Comparison of ENCODE assay signal across 15 mouse cellular contexts in genomic region chr1:51593621-51594441, GRCm38 (mm10).
DNase-seq lines count a peak whose midpoint lies in the region; ATAC-seq and TF ChIP-seq lines count a peak whose summit lies in the region.
"Had no signal": no experiment of that assay in that cellular context is flagged by ENCODE, and none has a peak within 500 bp of the region (broad histone marks: within the 10 kb centered on the region; RNA-seq: fewer than 3 reads in every experiment).

No protein-coding gene starts in this region.

- 41% methylated on average over 10 of the region's 10 CpGs for WGBS in intestine, embryonic 14.5 days
- WGBS in intestine, postnatal 0 days, result 52% methylated on average over 10 of the region's 10 CpGs
- 83% methylated on average over 10 of the region's 10 CpGs for WGBS in forebrain, embryonic 12.5 days

- DNase-seq in intestine, embryonic 14.5 days (ENCODE audit: low spot score), result no peak
- DNase-seq in natural killer cell, adult 2 months (ENCODE audit: low spot score in 2 of 2), result peak; percentile 24 to 35
- no peak for DNase-seq in Muller cell, postnatal 12 days (ENCODE audit: inconsistent ontology term)
- no peak for DNase-seq in lung, postnatal 25 days (ENCODE audit: low spot score)
- DNase-seq: adrenal gland, postnatal 14 days; cerebellum, adult 2 months; gastrocnemius, postnatal 14 days; heart, postnatal 36 days; kidney, postnatal 10 days; midbrain, embryonic 14.5 days had no signal

- H3K9me3 ChIP-seq in intestine, embryonic 14.5 days (ENCODE audit: control insufficient read depth, low read length), result no peaks in the 10 kb centered on the region
- no peaks in the 10 kb centered on the region for H3K9me3 ChIP-seq in intestine, postnatal 0 days (ENCODE audit: control insufficient read depth)
- no peaks in the 10 kb centered on the region for H3K9me3 ChIP-seq in forebrain, embryonic 12.5 days
- H3K9me3 ChIP-seq: lung, embryonic 15.5 days had no signal

- ATAC-seq in intestine, embryonic 14.5 days (replicated peaks; ENCODE audit: low FRiP score, low TSS enrichment, low read depth), result no peak
- ATAC-seq in intestine, postnatal 0 days, result no peak
- peak; percentile 84 for ATAC-seq in CD4-positive, CD25-positive, alpha-beta regulatory T cell, adult 4 months
- ATAC-seq in granulocyte monocyte progenitor cell, adult 5-6 weeks (replicated peaks; ENCODE audit: poor library complexity, severe bottlenecking), result peak; percentile 75
- ATAC-seq in forebrain, embryonic 12.5 days (ENCODE audit: low FRiP score), result no peak

- H3K27me3 ChIP-seq in intestine, embryonic 14.5 days (replicated peaks; ENCODE audit: control insufficient read depth, insufficient read depth, low read length), result no peaks in the 10 kb centered on the region
- no peaks in the 10 kb centered on the region for H3K27me3 ChIP-seq in intestine, postnatal 0 days (replicated peaks; ENCODE audit: control insufficient read depth, insufficient read depth, low read length)
- no peaks in the 10 kb centered on the region; the same call in 1 of the 2 replicates for H3K27me3 ChIP-seq in forebrain, embryonic 12.5 days
- H3K27me3 ChIP-seq: lung, embryonic 15.5 days had no signal

- H3K9ac ChIP-seq in intestine, embryonic 14.5 days (ENCODE audit: low read length), result no peak overlapping the region
- H3K9ac ChIP-seq in intestine, postnatal 0 days (ENCODE audit: low read depth, low read length), result no peak overlapping the region
- no peak overlapping the region for H3K9ac ChIP-seq in forebrain, embryonic 12.5 days
- H3K9ac ChIP-seq: lung, embryonic 15.5 days had no signal

- no peak overlapping the region for H3K4me3 ChIP-seq in intestine, embryonic 14.5 days (ENCODE audit: low read depth, low read length)
- H3K4me3 ChIP-seq in intestine, postnatal 0 days (ENCODE audit: low read depth, low read length), result no peak overlapping the region
- H3K4me3 ChIP-seq in forebrain, embryonic 12.5 days (replicated peaks), result no peak overlapping the region
- H3K4me3 ChIP-seq: lung, embryonic 15.5 days had no signal

- peak overlapping the region; percentile 23; the same call in 1 of the 2 replicates for H3K27ac ChIP-seq in intestine, embryonic 14.5 days (ENCODE audit: low read depth)
- no peak overlapping the region for H3K27ac ChIP-seq in intestine, postnatal 0 days (ENCODE audit: low read depth, low read length)
- no peak overlapping the region for H3K27ac ChIP-seq in forebrain, embryonic 12.5 days
- H3K27ac ChIP-seq: lung, embryonic 15.5 days had no signal

- H3K4me2 ChIP-seq in intestine, embryonic 14.5 days (ENCODE audit: low read length), result no peak overlapping the region
- no peak overlapping the region for H3K4me2 ChIP-seq in intestine, postnatal 0 days (replicated peaks; ENCODE audit: low read depth)
- H3K4me2 ChIP-seq in forebrain, embryonic 12.5 days, result no peak overlapping the region
- H3K4me2 ChIP-seq: lung, embryonic 15.5 days had no signal

- no peaks in the 10 kb centered on the region for H3K36me3 ChIP-seq in intestine, embryonic 14.5 days (ENCODE audit: control insufficient read depth, insufficient read depth, low read length)
- H3K36me3 ChIP-seq in intestine, postnatal 0 days (ENCODE audit: control insufficient read depth, insufficient read depth), result no peaks in the 10 kb centered on the region
- H3K36me3 ChIP-seq in forebrain, embryonic 12.5 days (replicated peaks), result no peaks in the 10 kb centered on the region
- H3K36me3 ChIP-seq: lung, embryonic 15.5 days had no signal

- H3K4me1 ChIP-seq in intestine, embryonic 14.5 days (replicated peaks; ENCODE audit: control insufficient read depth, insufficient read depth, low read length), result peaks cover 4% of the 10 kb centered on the region
- no peaks in the 10 kb centered on the region for H3K4me1 ChIP-seq in intestine, postnatal 0 days (replicated peaks; ENCODE audit: control insufficient read depth, insufficient read depth, low read length)
- H3K4me1 ChIP-seq in forebrain, embryonic 12.5 days, result peaks cover 10% of the 10 kb centered on the region; the same call in 1 of the 2 replicates
- H3K4me1 ChIP-seq: lung, embryonic 15.5 days had no signal

- no peak for TF ChIP-seq CTCF in intestine, postnatal 0 days (IDR thresholded peaks at IDR 0.05; ENCODE audit: low read depth)

Comparison
In these comparisons a context has a peak if more than half of its experiments do, and no peak if none do; other contexts are left out.
1. ATAC-seq: peak in CD4-positive, CD25-positive, alpha-beta regulatory T cell, adult 4 months (single experiment) and granulocyte monocyte progenitor cell, adult 5-6 weeks (single experiment); none in intestine, embryonic 14.5 days (single experiment), intestine, postnatal 0 days (single experiment) and forebrain, embryonic 12.5 days (single experiment).
2. DNase-seq: peak in natural killer cell, adult 2 months (2 of 2); none in intestine, embryonic 14.5 days (single experiment), Muller cell, postnatal 12 days (single experiment) and lung, postnatal 25 days (single experiment).